12 mouse cellular contexts compared by ENCODE assay signal in the genomic region with DNA sequence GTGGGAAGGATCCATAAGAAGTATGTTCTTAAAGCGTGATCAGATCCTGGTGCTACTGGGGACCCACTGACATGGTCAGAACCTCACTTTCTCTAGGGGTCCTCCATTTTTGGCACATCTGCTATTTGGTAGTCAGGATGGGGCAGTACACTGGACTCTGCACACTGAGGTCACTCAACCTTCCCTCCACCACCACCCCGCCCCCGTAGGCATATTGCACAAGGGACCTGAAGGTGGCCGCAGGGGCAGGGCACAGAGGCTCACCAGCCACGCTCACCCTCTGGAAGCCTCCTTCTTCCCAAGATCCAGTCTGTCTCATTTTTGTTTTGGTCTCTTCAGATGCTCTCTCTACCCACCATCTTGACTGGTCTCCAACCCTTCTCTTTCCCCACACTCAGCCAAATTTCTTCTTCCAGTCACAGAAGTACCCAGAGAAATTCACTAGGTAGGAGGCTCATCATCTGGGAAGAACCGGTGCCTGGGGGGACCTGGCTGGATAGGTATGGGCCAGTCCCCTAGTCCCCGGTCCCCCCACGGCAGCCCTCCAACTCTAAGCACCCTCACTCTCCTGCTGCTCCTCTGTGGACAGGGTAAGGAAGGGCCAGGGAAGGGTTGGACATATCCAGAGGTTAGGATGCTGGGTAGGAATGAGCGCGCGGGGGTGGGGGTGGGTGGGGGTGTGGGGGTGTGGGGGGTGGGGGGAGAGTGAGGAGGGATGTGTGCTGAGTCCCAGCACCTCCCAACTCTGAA. TPM values are rescaled to one million over a fixed set of nuclear protein-coding genes. Genes with fewer than 3 reads are reported as not detected.
DNase-seq lines count a peak whose midpoint lies in the region; ATAC-seq and TF ChIP-seq lines count a peak whose summit lies in the region.
"Had no signal": no experiment of that assay in that cellular context is flagged by ENCODE, and none has a peak within 500 bp of the region (broad histone marks: within the 10 kb centered on the region; RNA-seq: fewer than 3 reads in every experiment).

No protein-coding gene starts in this region.

- TF ChIP-seq CTCF in kidney, adult 2 months (conservative IDR thresholded peaks at IDR 0.05; ENCODE audit: insufficient read depth, insufficient read length, low read depth, low read length): no peak

- no peaks in the 10 kb centered on the region for H3K36me3 ChIP-seq in kidney, embryonic 16.5 days (ENCODE audit: insufficient read depth, low read length)
- no peaks in the 10 kb centered on the region for H3K36me3 ChIP-seq in kidney, adult 2 months (ENCODE audit: control insufficient read depth, insufficient read depth, low read length)
- H3K36me3 ChIP-seq in heart, embryonic 16.5 days (ENCODE audit: control insufficient read depth, insufficient read depth): no peaks in the 10 kb centered on the region; the same call in 1 of the 2 replicates
- no peaks in the 10 kb centered on the region for H3K36me3 ChIP-seq in limb, embryonic 15.5 days
- no peaks in the 10 kb centered on the region for H3K36me3 ChIP-seq in neural tube, embryonic 13.5 days
- H3K36me3 ChIP-seq: G1E had no signal

- no peaks in the 10 kb centered on the region for H3K9me3 ChIP-seq in kidney, embryonic 16.5 days (ENCODE audit: low read length)
- no peaks in the 10 kb centered on the region for H3K9me3 ChIP-seq in heart, embryonic 16.5 days (replicated peaks; ENCODE audit: control insufficient read depth, low read length)
- no peaks in the 10 kb centered on the region for H3K9me3 ChIP-seq in limb, embryonic 15.5 days
- no peaks in the 10 kb centered on the region for H3K9me3 ChIP-seq in neural tube, embryonic 13.5 days
- H3K9me3 ChIP-seq: G1E had no signal

- no peak for TF ChIP-seq POLR2A in kidney, adult 2 months (IDR thresholded peaks at IDR 0.05; ENCODE audit: low read depth, low read length)

- H3K4me1 ChIP-seq in kidney, embryonic 16.5 days (ENCODE audit: insufficient read depth, low read length): peaks cover 5% of the 10 kb centered on the region; the same call in 1 of the 2 replicates
- H3K4me1 ChIP-seq in kidney, adult 2 months (ENCODE audit: control insufficient read depth, insufficient read depth, low read length): no peaks in the 10 kb centered on the region
- H3K4me1 ChIP-seq in heart, embryonic 16.5 days (ENCODE audit: control insufficient read depth, insufficient read depth, low read length): peaks cover 35% of the 10 kb centered on the region
- H3K4me1 ChIP-seq in limb, embryonic 15.5 days: peaks cover 8% of the 10 kb centered on the region
- peaks cover 12% of the 10 kb centered on the region for H3K4me1 ChIP-seq in neural tube, embryonic 13.5 days (replicated peaks)

- ATAC-seq in kidney, embryonic 16.5 days (ENCODE audit: low FRiP score, low TSS enrichment): 0 out of 2 replicates have a peak, but pooled peaks have one; percentile 49
- no peak for ATAC-seq in heart, embryonic 16.5 days (replicated peaks; ENCODE audit: extremely low read depth, insufficient read depth, low FRiP score)
- no peak for ATAC-seq in limb, embryonic 15.5 days (ENCODE audit: insufficient number of reproducible peaks, low FRiP score, low TSS enrichment, low read depth)
- ATAC-seq in neural tube, embryonic 13.5 days (ENCODE audit: low read depth): no peak

- DNase-seq in kidney, adult 2 months: no peak
- DNase-seq in cerebellum, postnatal 36 days: no peak
- DNase-seq in left cerebral cortex, postnatal 36 days (ENCODE audit: low spot score in 2 of 2): no peak
- no peak for DNase-seq in kidney, adult 8-10 months
- DNase-seq: adrenal gland, postnatal 14 days; kidney, postnatal 10 days; lung, embryonic 14.5 days had no signal

- no peak overlapping the region for H3K27ac ChIP-seq in kidney, embryonic 16.5 days (ENCODE audit: low read length)
- H3K27ac ChIP-seq in kidney, adult 2 months (ENCODE audit: insufficient read depth, low read depth, low read length): no peak overlapping the region
- H3K27ac ChIP-seq in heart, embryonic 16.5 days (ENCODE audit: low read length): no peak overlapping the region
- no peak overlapping the region for H3K27ac ChIP-seq in limb, embryonic 15.5 days
- no peak overlapping the region for H3K27ac ChIP-seq in neural tube, embryonic 13.5 days (replicated peaks)

- 70% methylated on average over 11 of the region's 11 CpGs for WGBS in kidney, embryonic 16.5 days
- WGBS in kidney, adult 2 months: 74% methylated on average over 11 of the region's 11 CpGs
- 70% methylated on average over 11 of the region's 11 CpGs for WGBS in heart, embryonic 16.5 days
- 71% methylated on average over 11 of the region's 11 CpGs for WGBS in limb, embryonic 15.5 days
- WGBS in neural tube, embryonic 13.5 days: 74% methylated on average over 11 of the region's 11 CpGs

- no peak overlapping the region for H3K9ac ChIP-seq in kidney, embryonic 16.5 days (replicated peaks; ENCODE audit: low read length)
- peak overlapping the region; percentile 29; the same call in 1 of the 2 replicates for H3K9ac ChIP-seq in heart, embryonic 16.5 days (ENCODE audit: low read length)
- no peak overlapping the region for H3K9ac ChIP-seq in limb, embryonic 15.5 days
- H3K9ac ChIP-seq in neural tube, embryonic 13.5 days: no peak overlapping the region

- H3K27me3 ChIP-seq in kidney, embryonic 16.5 days (ENCODE audit: insufficient read depth, low read length): peaks cover 40% of the 10 kb centered on the region
- peaks cover 2% of the 10 kb centered on the region; the same call in 1 of the 2 replicates for H3K27me3 ChIP-seq in kidney, adult 2 months (replicated peaks; ENCODE audit: control insufficient read depth, insufficient read depth, low read length)
- H3K27me3 ChIP-seq in heart, embryonic 16.5 days (ENCODE audit: control insufficient read depth, insufficient read depth, low read length): peaks cover 19% of the 10 kb centered on the region
- peaks cover 39% of the 10 kb centered on the region for H3K27me3 ChIP-seq in limb, embryonic 15.5 days
- H3K27me3 ChIP-seq in neural tube, embryonic 13.5 days: peaks cover 50% of the 10 kb centered on the region

- H3K4me3 ChIP-seq in kidney, embryonic 16.5 days (ENCODE audit: low read length): no peak overlapping the region
- H3K4me3 ChIP-seq in kidney, adult 2 months (ENCODE audit: insufficient read depth, low read depth, low read length): no peak overlapping the region
- H3K4me3 ChIP-seq in heart, embryonic 16.5 days (ENCODE audit: low read length): no peak overlapping the region; the same call in 1 of the 2 replicates
- H3K4me3 ChIP-seq in limb, embryonic 15.5 days: 0 out of 2 replicates have a peak overlapping the region, but pooled peaks have one; percentile 41
- no peak overlapping the region for H3K4me3 ChIP-seq in neural tube, embryonic 13.5 days

- H3K4me2 ChIP-seq in kidney, embryonic 16.5 days (replicated peaks; ENCODE audit: low read depth, low read length): no peak overlapping the region; the same call in 1 of the 2 replicates
- peak overlapping the region; percentile 83; the same call in 1 of the 2 replicates for H3K4me2 ChIP-seq in heart, embryonic 16.5 days (ENCODE audit: low read depth, low read length)
- no peak overlapping the region for H3K4me2 ChIP-seq in limb, embryonic 15.5 days
- peak overlapping the region; percentile 75; the same call in 1 of the 2 replicates for H3K4me2 ChIP-seq in neural tube, embryonic 13.5 days

- intact Hi-C loops in left cerebral cortex, postnatal 36 days (cut with DNase I): loop anchor here (10.0 kb wide), 1 partner anchor 1149 kb away; a partner anchor contains a TSS

RNA-seq across cellular contexts. Expression of a gene that starts 1.2 kb away (rescaled TPM):
- polyA plus RNA-seq in kidney, embryonic 16.5 days (2015; fragmentation: Nextera tagmentation; extraction: Ambion mirVana): 0.37 and 0.69 TPM in 2 replicates
- polyA plus RNA-seq in kidney, adult 2 months (2012; rRNA removed): 0.23 and 3.9 TPM in 2 replicates
- polyA plus RNA-seq in heart, embryonic 16.5 days (2015; fragmentation: Nextera tagmentation; extraction: Ambion mirVana): 8.5 and 10.9 TPM in 2 replicates
- 8.7 and 18.4 TPM in 2 replicates for polyA plus RNA-seq in limb, embryonic 15.5 days (2015; fragmentation: Nextera tagmentation; extraction: Ambion mirVana)
- polyA plus RNA-seq in neural tube, embryonic 13.5 days (2015; fragmentation: Nextera tagmentation; extraction: Ambion mirVana): 1.0 and 1.4 TPM in 2 replicates
- 1 to 10 TPM in 1 of 2 experiments, under 1 TPM in 1; 0.77 to 2.1 TPM for total RNA-seq in left cerebral cortex, postnatal 36 days (2021)
- total RNA-seq: G1E had no signal
- polyA plus RNA-seq: G1E had no signal

RNA-seq across cellular contexts. Expression of a gene that starts 31.6 kb away (rescaled TPM):
- 191 and 197 TPM in 2 replicates for polyA plus RNA-seq in kidney, embryonic 16.5 days (2015; fragmentation: Nextera tagmentation; extraction: Ambion mirVana)
- polyA plus RNA-seq in kidney, adult 2 months (2012; rRNA removed): 514 and 518 TPM in 2 replicates
- 209 and 226 TPM in 2 replicates for polyA plus RNA-seq in heart, embryonic 16.5 days (2015; fragmentation: Nextera tagmentation; extraction: Ambion mirVana)
- 151 and 157 TPM in 2 replicates for polyA plus RNA-seq in limb, embryonic 15.5 days (2015; fragmentation: Nextera tagmentation; extraction: Ambion mirVana)
- 74.7 and 78.0 TPM in 2 replicates for polyA plus RNA-seq in neural tube, embryonic 13.5 days (2015; fragmentation: Nextera tagmentation; extraction: Ambion mirVana)
- 10 to 100 TPM; 19.5 to 21.8 TPM for total RNA-seq in left cerebral cortex, postnatal 36 days (2021)

RNA-seq across cellular contexts. Expression of a gene that starts 50.6 kb away (rescaled TPM):
- 1.3 TPM in 2 replicates for polyA plus RNA-seq in kidney, embryonic 16.5 days (2015; fragmentation: Nextera tagmentation; extraction: Ambion mirVana)
- polyA plus RNA-seq in kidney, adult 2 months (2012; rRNA removed): 0.20 TPM in 1 of 2 replicates, not detected in the other
- polyA plus RNA-seq in heart, embryonic 16.5 days (2015; fragmentation: Nextera tagmentation; extraction: Ambion mirVana): 1.3 and 1.4 TPM in 2 replicates
- 0.82 and 1.2 TPM in 2 replicates for polyA plus RNA-seq in limb, embryonic 15.5 days (2015; fragmentation: Nextera tagmentation; extraction: Ambion mirVana)
- polyA plus RNA-seq in neural tube, embryonic 13.5 days (2015; fragmentation: Nextera tagmentation; extraction: Ambion mirVana): 1.2 and 1.8 TPM in 2 replicates
- total RNA-seq in left cerebral cortex, postnatal 36 days (2021): not detected
- total RNA-seq: adrenal gland, postnatal 14 days; G1E had no signal
- polyA plus RNA-seq: G1E had no signal

Comparison
In these comparisons a context has a peak if more than half of its experiments do, and no peak if none do; other contexts are left out.
1. H3K4me2 ChIP-seq: peak in heart, embryonic 16.5 days (single experiment) and neural tube, embryonic 13.5 days (single experiment); none in kidney, embryonic 16.5 days (single experiment) and limb, embryonic 15.5 days (single experiment).